Mouse (Mus musculus) megakaryocyte-erythroid progenitor cell, adult 5-6 weeks (primary cell): ENCODE results near the gene Acap1. TPM values are rescaled to one million over a fixed set of nuclear protein-coding genes. Genes with fewer than 3 reads are reported as not detected.
"Not testable (repeated sequence)": the region's sequence is repeated elsewhere in the genome, so short reads cannot be mapped to it uniquely, and the experiment has no call there.

Experiments used
- ATAC-seq: replicated peaks from 2 replicates; pipeline ENCODE4 v1.8.0; 2016; ENCODE audit warnings: mild to moderate bottlenecking, inconsistent platforms; ENCODE audit not compliant: severe bottlenecking, poor library complexity, low FRiP score, low TSS enrichment
- total RNA-seq, 2 experiments: library from RNA; stranded (forward) in 1 of 2; stranded (reverse) in 1 of 2; fragments of 200-1000, 215-1000 nt in 1 of 2; fragments of >200 nt in 1 of 2; fragmentation: Nextera tagmentation in 1 of 2; gene quantifications; 2 replicates each; pipeline ENCODE4 v1.2.3; 2014 to 2017

Acap1 gene
- total RNA-seq, 2 experiments from 2014 or later, result 40.3 to 52.7 TPM

GRCm38 (mm10) chr11:69880506-69880852 lies 14.9 kb downstream of the Acap1 start:
- peak; percentile 27 for ATAC-seq

GRCm38 (mm10) chr11:69879711-69880110 lies 15.6 kb downstream of the Acap1 start:
- ATAC-seq, result no peak

- ATAC-seq, result peak; percentile 46
Measured at GRCm38 (mm10) chr11:69878952-69879351, 16.4 kb downstream of the Acap1 start.

- ATAC-seq, result no peak
Measured at GRCm38 (mm10) chr11:69878399-69878798, 16.9 kb downstream of the Acap1 start.

- ATAC-seq, result no peak
Measured at GRCm38 (mm10) chr11:69877878-69878277, 17.5 kb downstream of the Acap1 start, which contains the start of gene Tmem95. Gene Tmem95 (minus strand): TSS chr11:69878018.

GRCm38 (mm10) chr11:69876867-69877266 lies 18.5 kb downstream of the Acap1 start:
- ATAC-seq, result peak; percentile 60

- ATAC-seq, result no peak
Measured at GRCm38 (mm10) chr11:69876186-69876585, 19.2 kb downstream of the Acap1 start.

GRCm38 (mm10) chr11:69872451-69872850 lies 22.9 kb downstream of the Acap1 start:
- no peak for ATAC-seq

GRCm38 (mm10) chr11:69871822-69872221 lies 23.5 kb downstream of the Acap1 start:
- ATAC-seq, result no peak

- ATAC-seq, result no peak
Measured at GRCm38 (mm10) chr11:69870289-69871069, 24.9 kb downstream of the Acap1 start.

- peak; percentile 62 for ATAC-seq
Measured at GRCm38 (mm10) chr11:69867335-69867734, 28.0 kb downstream of the Acap1 start.

GRCm38 (mm10) chr11:69865561-69865960 lies 29.8 kb downstream of the Acap1 start:
- no peak for ATAC-seq

GRCm38 (mm10) chr11:69864138-69864860 lies 31.0 kb downstream of the Acap1 start:
- 0 out of 2 replicates have a peak, but pooled peaks have one; percentile 41 for ATAC-seq

- ATAC-seq, result not testable (repeated sequence)
Measured at GRCm38 (mm10) chr11:69863729-69864128, 31.6 kb downstream of the Acap1 start.

- ATAC-seq, result no peak
Measured at GRCm38 (mm10) chr11:69858113-69858998, 37.0 kb downstream of the Acap1 start, which contains the start of gene Tnk1. Gene Tnk1 (minus strand): TSS chr11:69858730.

GRCm38 (mm10) chr11:69855347-69855746 lies 40.0 kb downstream of the Acap1 start:
- 0 out of 2 replicates have a peak, but pooled peaks have one; percentile 21 for ATAC-seq

GRCm38 (mm10) chr11:69854680-69855079 lies 40.7 kb downstream of the Acap1 start:
- ATAC-seq, result no peak

- ATAC-seq, result peak; percentile 87
Measured at GRCm38 (mm10) chr11:69853994-69854393, 41.3 kb downstream of the Acap1 start.

GRCm38 (mm10) chr11:69850754-69851153 lies 44.6 kb downstream of the Acap1 start:
- no peak for ATAC-seq

GRCm38 (mm10) chr11:69849884-69850283 lies 45.5 kb downstream of the Acap1 start:
- no peak for ATAC-seq
